Mouse (Mus musculus): ENCODE results near the gene Nol6.

DNA sequence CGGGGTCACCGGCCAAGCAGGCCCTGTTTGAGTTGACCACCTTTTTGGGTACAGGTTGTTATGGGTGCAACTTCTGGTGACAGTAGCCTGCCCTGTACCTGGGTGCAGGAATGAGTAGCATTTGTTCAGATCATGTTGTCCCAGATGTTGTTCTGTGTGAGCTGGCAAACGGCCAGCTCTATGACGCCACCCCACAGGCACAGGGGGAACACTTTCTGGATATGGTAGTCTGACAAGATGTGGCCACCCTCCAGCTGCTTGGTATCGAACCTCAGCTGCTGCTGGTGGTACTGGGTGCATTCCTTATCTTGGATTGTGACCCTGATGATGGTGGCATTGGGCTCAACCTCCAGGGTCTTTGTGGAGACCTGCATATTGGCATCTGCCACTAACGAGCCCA lies 8.2 kb upstream of the Nol6 start:
- TF ChIP-seq HCFC1 (IDR thresholded peaks at IDR 0.05; ENCODE audit: borderline replicate concordance, insufficient read depth, low read length): no peak
- no peak for TF ChIP-seq ZC3H11A (IDR thresholded peaks at IDR 0.05; ENCODE audit: borderline replicate concordance, low read depth, low read length)

Data from ES-E14 (cell line).